9 mouse cellular contexts compared by ENCODE assay signal in the genomic region with DNA sequence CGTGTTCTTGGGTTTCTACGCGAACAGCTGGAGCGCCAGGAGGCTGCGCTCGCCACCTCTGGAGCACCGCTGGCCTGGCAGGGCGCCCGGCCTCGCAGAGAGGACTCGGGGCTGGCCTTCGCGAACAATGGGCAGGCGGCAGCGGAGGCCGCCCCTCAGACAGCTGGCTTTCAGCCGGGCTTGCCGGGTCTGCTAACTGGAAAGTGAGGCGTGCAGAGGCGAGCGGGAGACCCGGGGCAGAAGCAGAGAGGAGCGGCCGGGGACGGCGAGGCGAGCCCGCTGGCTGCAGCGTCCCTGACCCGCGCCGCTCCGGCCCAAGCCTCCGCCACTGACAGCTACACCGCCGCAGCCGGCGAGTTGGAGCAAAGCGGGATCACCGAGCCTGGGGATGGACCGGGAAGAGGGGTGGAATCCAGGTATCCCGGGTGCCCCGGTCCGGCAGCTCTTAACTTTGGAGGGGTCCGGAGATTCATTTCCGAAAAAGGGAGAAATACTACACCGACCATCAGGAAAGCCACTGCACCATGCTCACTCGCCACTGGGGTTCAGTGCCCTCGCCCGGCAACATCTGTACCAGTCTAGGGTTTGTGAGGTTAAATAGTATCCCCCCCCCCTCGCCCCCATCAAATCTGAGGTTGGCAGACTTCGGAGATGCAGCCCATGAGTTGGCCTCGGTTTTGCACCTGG. TPM values are rescaled to one million over a fixed set of nuclear protein-coding genes. Genes with fewer than 3 reads are reported as not detected.
DNase-seq lines count a peak whose midpoint lies in the region; ATAC-seq and TF ChIP-seq lines count a peak whose summit lies in the region.
"Had no signal": no experiment of that assay in that cellular context is flagged by ENCODE, and none has a peak within 500 bp of the region (broad histone marks: within the 10 kb centered on the region; RNA-seq: fewer than 3 reads in every experiment).

No protein-coding gene starts in this region.

- no peak for TF ChIP-seq POLR2A in cortical plate, adult 2 months (IDR thresholded peaks at IDR 0.05; ENCODE audit: extremely low read depth, insufficient read depth, low read length)

- ATAC-seq in megakaryocyte, adult 5-6 weeks (ENCODE audit: poor library complexity, severe bottlenecking) = no peak
- peak; percentile 56 for ATAC-seq in intestine, embryonic 14.5 days (replicated peaks; ENCODE audit: low FRiP score, low TSS enrichment, low read depth)
- peak; percentile 28; the same call in 1 of the 2 replicates for ATAC-seq in limb, embryonic 12.5 days (ENCODE audit: insufficient number of reproducible peaks, insufficient read depth, low FRiP score, low TSS enrichment, low read depth)
- ATAC-seq in midbrain, embryonic 15.5 days (replicated peaks) = peak; percentile 37

- intact Hi-C loops in gastrocnemius, postnatal 36 days (cut with DNase I) = loop anchor here (5.0 kb wide), 2 partner anchors 171 to 186 kb away; no protein-coding TSS in a partner anchor

- peaks cover 84% of the 10 kb centered on the region for H3K27me3 ChIP-seq in megakaryocyte, embryonic 14.5 days (replicated peaks)
- peaks cover 56% of the 10 kb centered on the region for H3K27me3 ChIP-seq in intestine, embryonic 14.5 days (replicated peaks; ENCODE audit: control insufficient read depth, insufficient read depth, low read length)
- H3K27me3 ChIP-seq in limb, embryonic 12.5 days = peaks cover 29% of the 10 kb centered on the region
- no peaks in the 10 kb centered on the region for H3K27me3 ChIP-seq in midbrain, embryonic 15.5 days (replicated peaks)

- WGBS in intestine, embryonic 14.5 days = under 1% methylated on average over 53 of the region's 53 CpGs
- under 1% methylated on average over 49 of the region's 53 CpGs for WGBS in limb, embryonic 12.5 days
- WGBS in midbrain, embryonic 15.5 days = under 1% methylated on average over 53 of the region's 53 CpGs

- H3K9ac ChIP-seq in intestine, embryonic 14.5 days (ENCODE audit: low read length) = peak overlapping the region; percentile 61
- H3K9ac ChIP-seq in limb, embryonic 12.5 days (replicated peaks) = peak overlapping the region; percentile 89
- peak overlapping the region; percentile 95 for H3K9ac ChIP-seq in midbrain, embryonic 15.5 days

- H3K9me3 ChIP-seq in megakaryocyte, embryonic 14.5 days = peaks cover 4% of the 10 kb centered on the region; the same call in 1 of the 2 replicates
- no peaks in the 10 kb centered on the region for H3K9me3 ChIP-seq in intestine, embryonic 14.5 days (ENCODE audit: control insufficient read depth, low read length)
- H3K9me3 ChIP-seq in limb, embryonic 12.5 days = no peaks in the 10 kb centered on the region
- H3K9me3 ChIP-seq in midbrain, embryonic 15.5 days = no peaks in the 10 kb centered on the region

- peak overlapping the region; percentile 91 for H3K4me3 ChIP-seq in megakaryocyte, embryonic 14.5 days (replicated peaks)
- peak overlapping the region; percentile 65 for H3K4me3 ChIP-seq in cortical plate, adult 2 months (ENCODE audit: insufficient read depth, low read length)
- peak overlapping the region; percentile 73 for H3K4me3 ChIP-seq in intestine, embryonic 14.5 days (ENCODE audit: low read depth, low read length)
- peak overlapping the region; percentile 87 for H3K4me3 ChIP-seq in limb, embryonic 12.5 days (replicated peaks)
- H3K4me3 ChIP-seq in midbrain, embryonic 15.5 days = peak overlapping the region; percentile 59

- peak overlapping the region; percentile 79 for H3K4me2 ChIP-seq in intestine, embryonic 14.5 days (ENCODE audit: low read length)
- H3K4me2 ChIP-seq in limb, embryonic 12.5 days = peak overlapping the region; percentile 80
- peak overlapping the region; percentile 76 for H3K4me2 ChIP-seq in midbrain, embryonic 15.5 days

- H3K27ac ChIP-seq in cortical plate, adult 2 months (ENCODE audit: insufficient read depth, low read length) = peak overlapping the region; percentile 48
- 0 out of 2 replicates have a peak overlapping the region, but pooled peaks have one; percentile 22 for H3K27ac ChIP-seq in intestine, embryonic 14.5 days (ENCODE audit: low read depth)
- H3K27ac ChIP-seq in limb, embryonic 12.5 days = peak overlapping the region; percentile 84
- H3K27ac ChIP-seq in midbrain, embryonic 15.5 days = peak overlapping the region; percentile 99

- no peaks in the 10 kb centered on the region for H3K36me3 ChIP-seq in megakaryocyte, embryonic 14.5 days (replicated peaks; ENCODE audit: low read length)
- no peaks in the 10 kb centered on the region for H3K36me3 ChIP-seq in intestine, embryonic 14.5 days (ENCODE audit: control insufficient read depth, insufficient read depth, low read length)
- H3K36me3 ChIP-seq in limb, embryonic 12.5 days = no peaks in the 10 kb centered on the region
- no peaks in the 10 kb centered on the region for H3K36me3 ChIP-seq in midbrain, embryonic 15.5 days (replicated peaks)

- peaks cover 30% of the 10 kb centered on the region for H3K4me1 ChIP-seq in megakaryocyte, embryonic 14.5 days
- H3K4me1 ChIP-seq in cortical plate, adult 2 months (ENCODE audit: control insufficient read depth, insufficient read depth, low read length) = peaks cover 2% of the 10 kb centered on the region; the same call in 1 of the 2 replicates
- peaks cover 13% of the 10 kb centered on the region; the same call in 1 of the 2 replicates for H3K4me1 ChIP-seq in intestine, embryonic 14.5 days (replicated peaks; ENCODE audit: control insufficient read depth, insufficient read depth, low read length)
- peaks cover 32% of the 10 kb centered on the region for H3K4me1 ChIP-seq in limb, embryonic 12.5 days (replicated peaks)
- H3K4me1 ChIP-seq in midbrain, embryonic 15.5 days = peaks cover 45% of the 10 kb centered on the region

- DNase-seq in gastrocnemius, postnatal 36 days = peak; percentile 72 to 76
- peak; percentile 84 for DNase-seq in intestine, embryonic 14.5 days (ENCODE audit: low spot score)
- peak; percentile 46 for DNase-seq in testis, postnatal 14 days (ENCODE audit: low spot score)

- no peak for TF ChIP-seq CTCF in cortical plate, adult 2 months (IDR thresholded peaks at IDR 0.05; ENCODE audit: extremely low read depth, insufficient read depth, low read length)

RNA-seq across cellular contexts. Expression of gene Sobp, which starts 1.0 kb away (rescaled TPM):
- 0.28 TPM in 1 of 2 replicates, not detected in the other for polyA plus RNA-seq in megakaryocyte, embryonic 14.5 days (2012; ENCODE audit: insufficient read depth, low replicate concordance)
- not detected in 2 replicates for total RNA-seq in megakaryocyte, adult 5-6 weeks (2015)
- not detected in 2 replicates for total RNA-seq in megakaryocyte, adult 5-6 weeks (2017)
- 21.9 and 24.3 TPM in 2 replicates for polyA plus RNA-seq in cortical plate, adult 2 months (2012; rRNA removed)
- total RNA-seq in gastrocnemius, postnatal 36 days (2021) = 10 to 100 TPM; 19.6 to 26.1 TPM
- 1.5 TPM in 2 replicates for polyA plus RNA-seq in intestine, embryonic 14.5 days (2014; fragmentation: Nextera tagmentation; extraction: Ambion mirVana)
- polyA plus RNA-seq in limb, embryonic 12.5 days (2016; fragmentation: Nextera tagmentation; extraction: Ambion mirVana) = 4.3 and 4.7 TPM in 2 replicates
- polyA plus RNA-seq in midbrain, embryonic 15.5 days (2015; fragmentation: Nextera tagmentation; extraction: Ambion mirVana) = 15.9 and 17.3 TPM in 2 replicates
- total RNA-seq: MEL had no signal

RNA-seq across cellular contexts. Expression of gene 9030612E09Rik, which starts 1.2 kb away (rescaled TPM):
- polyA plus RNA-seq in megakaryocyte, embryonic 14.5 days (2012; ENCODE audit: insufficient read depth, low replicate concordance) = not detected in 2 replicates
- not detected in 2 replicates for total RNA-seq in megakaryocyte, adult 5-6 weeks (2015)
- not detected in 2 replicates for total RNA-seq in megakaryocyte, adult 5-6 weeks (2017)
- 3.7 and 4.0 TPM in 2 replicates for polyA plus RNA-seq in cortical plate, adult 2 months (2012; rRNA removed)
- total RNA-seq in gastrocnemius, postnatal 36 days (2021) = 1 to 10 TPM; 1.9 to 2.6 TPM
- polyA plus RNA-seq in intestine, embryonic 14.5 days (2014; fragmentation: Nextera tagmentation; extraction: Ambion mirVana) = 0.65 and 0.69 TPM in 2 replicates
- polyA plus RNA-seq in limb, embryonic 12.5 days (2016; fragmentation: Nextera tagmentation; extraction: Ambion mirVana) = 0.81 and 0.83 TPM in 2 replicates
- 2.8 and 3.5 TPM in 2 replicates for polyA plus RNA-seq in midbrain, embryonic 15.5 days (2015; fragmentation: Nextera tagmentation; extraction: Ambion mirVana)
- total RNA-seq: MEL had no signal

RNA-seq across cellular contexts. Expression of gene Pdss2, which starts 48.0 kb away (rescaled TPM):
- 2.0 and 3.9 TPM in 2 replicates for polyA plus RNA-seq in megakaryocyte, embryonic 14.5 days (2012; ENCODE audit: insufficient read depth, low replicate concordance)
- total RNA-seq in megakaryocyte, adult 5-6 weeks (2015) = 2.7 and 5.8 TPM in 2 replicates
- 10.1 and 11.4 TPM in 2 replicates for total RNA-seq in megakaryocyte, adult 5-6 weeks (2017)
- 12.1 and 14.0 TPM in 2 replicates for polyA plus RNA-seq in cortical plate, adult 2 months (2012; rRNA removed)
- 10 to 100 TPM; 20.1 to 20.6 TPM for total RNA-seq in gastrocnemius, postnatal 36 days (2021)
- 12.2 and 13.9 TPM in 2 replicates for polyA plus RNA-seq in intestine, embryonic 14.5 days (2014; fragmentation: Nextera tagmentation; extraction: Ambion mirVana)
- 13.7 and 14.0 TPM in 2 replicates for polyA plus RNA-seq in limb, embryonic 12.5 days (2016; fragmentation: Nextera tagmentation; extraction: Ambion mirVana)
- 17.4 and 17.6 TPM in 2 replicates for polyA plus RNA-seq in midbrain, embryonic 15.5 days (2015; fragmentation: Nextera tagmentation; extraction: Ambion mirVana)

Comparison
In these comparisons a context has a peak if more than half of its experiments do, and no peak if none do; other contexts are left out.
1. H3K27ac ChIP-seq: peak in every context shown above with its lines; median percentile 99 in midbrain, embryonic 15.5 days; 84 in limb, embryonic 12.5 days; 48 in cortical plate, adult 2 months; 22 in intestine, embryonic 14.5 days.